Mouse (Mus musculus): ENCODE measurements around the gene Hspa1a. TPM values are rescaled to one million over a fixed set of nuclear protein-coding genes. Genes with fewer than 3 reads are reported as not detected.
A peak's percentile ranks its signal among the peaks of the same experiment; 100 is the strongest.
"Not testable (repeated sequence)": the region's sequence is repeated elsewhere in the genome, so short reads cannot be mapped to it uniquely, and the experiment has no call there.

Gene Hspa1a
- total RNA-seq, 1 experiment from 2014 or later: 47.4 TPM

DNA sequence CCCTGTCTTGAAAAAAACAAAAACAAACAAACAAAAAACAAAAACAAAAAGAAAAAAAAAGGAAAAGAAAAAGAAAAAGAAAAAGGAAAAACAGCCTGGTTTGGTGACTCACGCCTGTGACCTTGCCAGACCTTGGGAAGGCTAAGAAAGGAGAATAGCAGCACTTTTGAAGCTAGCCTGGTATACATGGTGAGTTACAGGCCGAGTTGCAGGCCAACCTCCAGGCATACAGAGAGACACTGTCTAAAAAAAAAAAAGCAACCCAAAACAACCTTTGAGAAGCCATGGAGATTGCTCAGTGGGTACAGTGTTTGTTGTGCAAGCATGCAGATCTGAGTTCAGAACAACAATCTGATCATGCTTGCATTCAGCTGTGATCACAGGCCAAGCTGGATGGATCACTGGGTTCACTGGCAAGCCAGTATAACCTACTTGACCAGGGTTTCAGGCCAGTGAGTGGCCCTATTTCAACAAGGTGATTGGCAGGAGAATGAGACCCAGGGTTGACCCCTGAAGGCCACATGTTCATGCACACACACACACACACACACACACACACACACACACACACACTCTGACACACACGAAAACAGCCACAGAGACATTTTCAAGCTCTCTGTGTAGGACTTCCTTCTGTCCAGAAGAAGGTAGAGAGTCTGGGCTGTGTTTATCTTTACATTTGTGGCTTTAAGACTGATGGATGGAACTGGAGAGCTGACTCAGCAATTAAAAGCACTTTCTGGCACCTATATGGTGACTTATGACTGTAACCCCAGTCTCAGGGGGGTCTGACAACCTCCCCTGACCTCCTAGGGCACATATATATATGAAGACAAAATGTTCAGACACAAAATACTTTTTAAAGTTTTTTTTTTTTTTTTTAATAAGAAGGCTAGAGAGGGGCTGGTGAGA is 3.9 kb upstream of the Hspa1a start:
- ATAC-seq (replicated peaks; ENCODE audit: low read depth, poor library complexity, severe bottlenecking): no peak

- peak; percentile 3; the same call in 1 of the 2 replicates for ATAC-seq (replicated peaks; ENCODE audit: low read depth, poor library complexity, severe bottlenecking)
Observed at GRCm38 (mm10) chr17:34971694-34972068, 275 bp downstream of the Hspa1a start.

DNA sequence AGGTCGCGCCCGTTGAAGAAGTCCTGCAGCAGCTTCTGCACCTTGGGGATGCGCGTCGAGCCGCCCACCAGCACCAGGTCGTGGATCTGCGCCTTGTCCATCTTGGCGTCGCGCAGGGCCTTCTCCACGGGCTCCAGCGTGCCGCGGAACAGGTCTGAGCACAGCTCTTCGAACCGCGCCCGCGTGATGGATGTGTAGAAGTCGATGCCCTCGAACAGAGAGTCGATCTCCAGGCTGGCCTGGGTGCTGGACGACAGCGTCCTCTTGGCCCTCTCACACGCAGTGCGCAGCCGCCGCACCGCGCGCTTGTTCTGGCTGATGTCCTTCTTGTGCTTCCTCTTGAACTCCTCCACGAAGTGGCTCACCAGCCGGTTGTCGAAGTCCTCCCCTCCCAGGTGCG is 1.1 kb downstream of the Hspa1a start:
- ATAC-seq (replicated peaks; ENCODE audit: low read depth, poor library complexity, severe bottlenecking): not testable (repeated sequence)

GRCm38 (mm10) chr17:34969822-34970221 is 2.1 kb downstream of the Hspa1a start, which contains the start of gene Gm20481:
TSS of gene Gm20481 (plus strand) at chr17:34969912.
- ATAC-seq (replicated peaks; ENCODE audit: low read depth, poor library complexity, severe bottlenecking): not testable (repeated sequence)

DNA sequence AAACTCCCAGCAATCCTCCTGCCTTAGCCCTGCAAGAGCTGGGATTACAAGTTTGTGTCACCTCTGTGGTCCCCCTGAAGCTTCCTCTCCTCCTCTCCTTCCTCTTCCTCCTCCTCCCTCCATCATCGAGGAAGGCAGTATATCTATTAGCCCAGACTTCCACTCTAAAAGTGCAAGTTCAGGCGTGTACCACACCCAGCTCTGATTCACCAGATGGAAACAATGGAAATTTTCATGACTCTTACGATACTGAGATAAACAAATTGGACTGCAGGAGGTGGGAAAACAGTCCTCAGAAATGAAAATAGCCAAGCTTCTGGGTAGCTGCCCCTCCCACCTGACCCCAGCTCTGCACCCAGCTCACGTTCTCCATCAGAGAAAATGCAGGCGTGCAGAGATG is 6.3 kb downstream of the Hspa1a start:
- ATAC-seq (replicated peaks; ENCODE audit: low read depth, poor library complexity, severe bottlenecking): no peak

GRCm38 (mm10) chr17:34964640-34965049 is 7.3 kb downstream of the Hspa1a start:
- no peak for ATAC-seq (replicated peaks; ENCODE audit: low read depth, poor library complexity, severe bottlenecking)

- ATAC-seq (replicated peaks; ENCODE audit: low read depth, poor library complexity, severe bottlenecking): no peak
Observed at GRCm38 (mm10) chr17:34962841-34963240, 9.1 kb downstream of the Hspa1a start.

DNA sequence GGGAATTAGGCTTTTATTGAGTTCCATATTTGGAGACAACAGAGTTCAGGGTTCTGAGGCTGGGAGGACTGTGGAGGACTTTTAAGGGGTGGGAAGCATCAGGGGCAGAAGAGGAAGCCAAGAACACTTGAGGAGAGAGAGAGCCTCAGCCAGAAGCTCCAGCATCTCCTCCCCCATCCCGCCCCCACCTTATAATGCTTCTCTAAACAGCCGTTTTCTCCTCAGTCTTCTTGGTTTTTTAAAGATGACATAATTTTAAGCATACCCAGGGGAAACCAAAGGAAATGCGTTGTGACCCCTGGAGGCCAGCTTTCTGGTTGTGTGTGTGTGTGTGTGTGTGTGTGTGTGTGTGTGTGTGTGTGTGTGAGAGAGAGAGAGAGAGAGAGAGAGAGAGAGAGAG is 9.8 kb downstream of the Hspa1a start:
- ATAC-seq (replicated peaks; ENCODE audit: low read depth, poor library complexity, severe bottlenecking): no peak

GRCm38 (mm10) chr17:34960702-34961493 is 11.1 kb downstream of the Hspa1a start:
- ATAC-seq (replicated peaks; ENCODE audit: low read depth, poor library complexity, severe bottlenecking): no peak

DNA sequence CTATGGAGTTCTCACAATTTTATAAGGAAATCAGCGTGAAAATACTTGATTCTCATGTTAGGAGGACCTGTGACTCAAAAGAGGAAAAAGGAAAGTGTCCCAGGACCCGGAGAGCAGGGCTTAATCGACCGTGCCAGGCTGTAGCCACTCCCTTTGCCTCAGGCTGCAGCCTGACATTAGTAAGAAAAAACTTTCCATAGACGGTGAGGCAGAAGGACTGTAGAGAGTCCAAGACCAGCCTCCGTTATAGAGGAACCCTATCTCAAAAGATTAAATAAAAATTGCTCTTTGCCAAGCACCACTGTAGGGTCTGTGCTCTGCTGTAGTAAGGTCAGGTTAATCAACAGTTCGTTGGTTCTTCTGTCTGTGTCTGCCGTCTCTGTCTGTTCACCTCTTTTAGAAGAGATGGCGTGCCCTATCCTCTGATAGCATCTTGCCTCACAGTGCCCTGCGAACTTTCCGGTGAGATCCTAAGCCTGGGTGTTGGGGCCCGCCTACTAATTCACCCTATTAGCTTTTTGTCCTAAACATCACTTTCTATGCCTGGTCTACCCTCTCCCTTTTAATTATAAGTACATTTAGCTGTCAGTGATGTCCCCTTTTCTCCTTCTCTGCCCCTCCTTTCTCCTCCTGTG is 12.0 kb downstream of the Hspa1a start:
- ATAC-seq (replicated peaks; ENCODE audit: low read depth, poor library complexity, severe bottlenecking): no peak

GRCm38 (mm10) chr17:34959130-34959778 is 12.7 kb downstream of the Hspa1a start, which contains the start of gene Hspa1b:
TSS of gene Hspa1b (minus strand) at chr17:34959238.
- peak; percentile 90 for ATAC-seq (replicated peaks; ENCODE audit: low read depth, poor library complexity, severe bottlenecking)

- not testable (repeated sequence) for ATAC-seq (replicated peaks; ENCODE audit: low read depth, poor library complexity, severe bottlenecking)
Observed at GRCm38 (mm10) chr17:34958734-34959129, 13.2 kb downstream of the Hspa1a start.

DNA sequence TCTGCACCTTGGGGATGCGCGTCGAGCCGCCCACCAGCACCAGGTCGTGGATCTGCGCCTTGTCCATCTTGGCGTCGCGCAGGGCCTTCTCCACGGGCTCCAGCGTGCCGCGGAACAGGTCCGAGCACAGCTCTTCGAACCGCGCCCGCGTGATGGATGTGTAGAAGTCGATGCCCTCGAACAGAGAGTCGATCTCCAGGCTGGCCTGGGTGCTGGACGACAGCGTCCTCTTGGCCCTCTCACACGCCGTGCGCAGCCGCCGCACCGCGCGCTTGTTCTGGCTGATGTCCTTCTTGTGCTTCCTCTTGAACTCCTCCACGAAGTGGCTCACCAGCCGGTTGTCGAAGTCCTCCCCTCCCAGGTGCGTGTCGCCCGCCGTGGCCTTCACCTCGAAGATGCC is 14.0 kb downstream of the Hspa1a start:
- not testable (repeated sequence) for ATAC-seq (replicated peaks; ENCODE audit: low read depth, poor library complexity, severe bottlenecking)

- not testable (repeated sequence) for ATAC-seq (replicated peaks; ENCODE audit: low read depth, poor library complexity, severe bottlenecking)
Observed at GRCm38 (mm10) chr17:34957291-34957690, 14.7 kb downstream of the Hspa1a start.

- no peak for ATAC-seq (replicated peaks; ENCODE audit: low read depth, poor library complexity, severe bottlenecking)
Observed at GRCm38 (mm10) chr17:34956340-34956739, 15.6 kb downstream of the Hspa1a start.

DNA sequence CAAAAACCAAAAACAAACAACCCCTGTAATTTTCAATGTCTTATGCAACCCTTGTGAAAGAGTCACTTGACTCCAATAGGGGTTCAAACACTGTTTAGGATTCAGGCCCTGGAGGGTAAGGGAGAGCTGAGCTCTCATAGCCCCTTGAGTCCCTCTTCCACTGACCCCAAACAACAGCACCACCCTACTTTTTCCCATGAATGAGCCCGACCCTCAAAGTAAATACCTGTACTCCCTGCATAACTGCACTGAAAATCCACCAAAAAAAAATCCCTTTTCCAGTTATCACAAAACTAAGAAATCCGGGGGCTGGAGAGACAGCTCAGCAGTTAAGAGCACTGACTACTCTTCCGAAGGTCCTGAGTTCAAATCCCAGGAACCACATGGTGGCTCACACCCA is 16.1 kb downstream of the Hspa1a start:
- no peak for ATAC-seq (replicated peaks; ENCODE audit: low read depth, poor library complexity, severe bottlenecking)

DNA sequence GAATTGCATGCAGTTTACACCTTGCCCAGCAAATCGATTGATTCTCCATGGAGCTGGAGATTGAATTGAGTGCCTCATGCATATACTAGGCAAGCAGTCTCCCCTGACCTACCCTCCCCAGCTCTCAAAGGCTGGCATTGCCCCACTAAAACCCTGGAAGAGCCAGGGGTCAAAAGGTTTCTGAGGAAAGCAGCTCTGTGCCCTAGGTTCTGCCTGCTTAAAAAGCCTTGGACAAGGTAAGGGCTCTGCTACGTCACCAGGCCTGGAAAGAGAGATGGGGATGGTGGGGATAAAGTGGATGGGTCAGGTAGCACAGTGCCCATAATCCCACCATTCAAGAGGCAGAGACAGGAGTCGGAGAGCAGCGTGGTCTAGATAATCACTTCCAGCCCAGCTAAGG is 17.1 kb downstream of the Hspa1a start:
- ATAC-seq (replicated peaks; ENCODE audit: low read depth, poor library complexity, severe bottlenecking): no peak

DNA sequence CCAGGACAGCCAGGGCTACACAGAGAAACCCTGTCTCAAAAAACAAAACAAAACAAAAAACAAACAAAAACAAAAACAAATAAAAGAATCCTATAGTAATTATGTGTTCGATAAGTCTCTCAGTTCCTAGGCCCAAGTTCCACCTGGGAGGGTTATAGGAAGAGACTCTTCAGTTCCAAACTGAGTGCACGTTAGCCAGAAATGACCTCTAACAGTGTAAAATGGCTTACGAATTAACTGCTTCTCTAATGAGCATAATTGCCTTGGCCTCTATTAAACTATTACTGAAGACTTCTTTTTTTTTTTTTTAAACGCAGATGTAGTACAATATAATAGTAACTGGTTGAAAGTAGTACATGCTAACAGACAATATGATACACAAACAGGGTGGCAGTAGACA is 18.1 kb downstream of the Hspa1a start:
- ATAC-seq (replicated peaks; ENCODE audit: low read depth, poor library complexity, severe bottlenecking): no peak

GRCm38 (mm10) chr17:34953258-34953657 is 18.7 kb downstream of the Hspa1a start:
- no peak for ATAC-seq (replicated peaks; ENCODE audit: low read depth, poor library complexity, severe bottlenecking)

Data from common myeloid progenitor, adult 5-6 weeks (primary cell).